Mouse (Mus musculus): ENCODE results near the gene Atp2b1. TPM values are rescaled to one million over a fixed set of nuclear protein-coding genes. Genes with fewer than 3 reads are reported as not detected.

Gene Atp2b1
- polyA plus RNA-seq, 1 experiment from 2014 or later: 101 TPM

DNA sequence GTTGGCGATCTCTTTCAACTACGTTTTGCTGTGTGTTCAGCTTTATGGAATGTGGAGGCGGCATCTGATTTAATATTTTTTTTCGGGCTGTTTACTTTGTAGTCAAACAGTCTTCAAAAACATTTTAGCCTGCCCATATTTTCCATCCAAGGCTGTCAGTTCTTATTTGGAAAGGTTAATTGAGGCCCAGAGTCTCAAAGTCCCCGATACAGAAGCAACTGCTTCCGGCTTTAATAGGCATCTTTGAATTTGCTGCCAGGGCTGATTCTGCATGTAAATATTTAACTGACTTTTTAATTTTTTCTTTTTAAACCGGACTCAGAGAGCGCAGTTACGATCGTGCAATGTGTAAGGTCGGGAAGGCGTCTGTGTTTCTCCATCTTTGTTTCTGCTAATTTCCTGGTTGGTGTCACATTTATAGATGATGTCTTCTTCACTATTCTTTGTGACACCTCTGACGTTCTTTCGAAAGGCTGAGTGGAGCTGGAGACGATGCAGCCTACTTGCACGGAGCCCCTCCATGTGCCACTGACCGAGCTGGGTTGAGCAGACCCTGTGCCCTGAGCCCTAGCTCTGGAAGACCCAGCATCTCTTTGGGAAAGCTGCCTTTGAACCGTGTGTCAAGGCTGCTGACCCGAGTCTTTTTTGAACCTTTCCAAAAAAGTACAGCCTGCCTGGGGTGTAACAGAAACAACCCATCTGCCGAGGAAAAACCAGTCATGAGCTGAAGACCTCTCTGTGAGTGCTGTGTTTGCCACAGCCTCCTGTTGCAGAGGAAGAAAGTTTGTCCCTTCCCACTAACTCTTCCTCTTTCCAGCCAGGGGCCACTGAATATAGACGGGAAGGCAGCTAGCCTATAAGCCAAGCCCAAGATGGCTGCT lies 123.2 kb downstream of the Atp2b1 start:
- H3K27me3 ChIP-seq (replicated peaks): no peaks in the 10 kb centered on the region
- no peak overlapping the region for H3K9ac ChIP-seq
- no peaks in the 10 kb centered on the region for H3K9me3 ChIP-seq (replicated peaks)
- no peak for ATAC-seq (ENCODE audit: insufficient number of reproducible peaks, low FRiP score)
- WGBS: 87% methylated on average over 21 of the region's 21 CpGs
- 0 out of 2 replicates have a peak, but pooled peaks cover 3% of the 10 kb centered on the region for H3K4me1 ChIP-seq (replicated peaks)
- H3K4me3 ChIP-seq: no peak overlapping the region
- no peaks in the 10 kb centered on the region for H3K36me3 ChIP-seq
- H3K27ac ChIP-seq (ENCODE audit: poor library complexity, severe bottlenecking): no peak overlapping the region
- H3K4me2 ChIP-seq: no peak overlapping the region

DNA sequence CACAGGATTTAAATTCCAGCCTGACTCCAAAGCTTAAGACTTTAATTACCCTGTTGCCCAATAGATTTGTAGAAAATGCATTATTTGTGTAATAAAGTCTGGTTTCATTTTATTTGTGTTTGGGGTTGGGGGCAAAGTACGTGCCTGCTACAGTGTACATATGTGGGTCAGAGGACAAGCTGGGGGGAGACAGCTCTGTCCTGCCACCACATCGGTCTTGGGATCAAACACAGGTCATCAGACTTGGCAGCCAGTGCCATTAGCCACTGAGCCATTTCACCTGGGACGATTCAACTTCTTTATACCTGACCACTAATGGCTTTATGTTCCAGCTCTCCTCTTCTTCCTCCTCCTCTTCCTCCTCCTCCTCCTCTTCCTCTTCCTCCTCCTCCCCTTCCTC lies 124.7 kb downstream of the Atp2b1 start:
- ATAC-seq (ENCODE audit: insufficient number of reproducible peaks, low FRiP score): no peak
- Histone ChIP-seq H3K4me3 (no peak overlapping the region), H3K27ac (ENCODE audit: poor library complexity, severe bottlenecking) (no peak overlapping the region), H3K9me3 (replicated peaks) (no peaks in the 10 kb centered on the region), H3K9ac (no peak overlapping the region), H3K36me3 (no peaks in the 10 kb centered on the region), H3K4me2 (no peak overlapping the region), H3K27me3 (replicated peaks) (no peaks in the 10 kb centered on the region), H3K4me1 (replicated peaks) (0 out of 2 replicates have a peak, but pooled peaks cover 3% of the 10 kb centered on the region)
- WGBS: 87% methylated on average over 3 of the region's 3 CpGs

DNA sequence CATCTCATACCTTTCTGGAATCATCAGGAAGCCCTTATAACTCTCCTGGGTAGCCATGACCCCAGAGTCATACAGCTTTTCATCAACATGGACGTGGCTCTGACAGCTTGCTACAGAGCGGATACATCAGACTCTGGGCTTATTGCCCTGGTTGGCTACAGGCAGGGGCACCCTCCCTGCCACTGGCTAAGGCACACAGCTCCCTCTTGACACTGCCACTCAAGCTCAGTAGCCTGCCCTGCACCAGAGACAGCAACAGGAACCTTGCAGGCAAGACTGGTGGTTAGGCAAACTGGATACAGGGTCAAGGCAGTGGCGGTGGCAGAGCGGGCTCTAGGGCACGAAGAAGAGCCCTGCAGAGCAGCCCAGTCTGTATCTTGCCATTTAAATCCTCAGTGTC lies 126.0 kb downstream of the Atp2b1 start:
- WGBS: 78% methylated on average over 5 of the region's 5 CpGs
- Histone ChIP-seq H3K27ac (ENCODE audit: poor library complexity, severe bottlenecking) (no peak overlapping the region), H3K36me3 (no peaks in the 10 kb centered on the region), H3K4me3 (no peak overlapping the region), H3K4me1 (replicated peaks) (0 out of 2 replicates have a peak, but pooled peaks cover 3% of the 10 kb centered on the region), H3K9me3 (replicated peaks) (no peaks in the 10 kb centered on the region), H3K9ac (no peak overlapping the region), H3K27me3 (replicated peaks) (no peaks in the 10 kb centered on the region), H3K4me2 (no peak overlapping the region)
- ATAC-seq (ENCODE audit: insufficient number of reproducible peaks, low FRiP score): no peak

DNA sequence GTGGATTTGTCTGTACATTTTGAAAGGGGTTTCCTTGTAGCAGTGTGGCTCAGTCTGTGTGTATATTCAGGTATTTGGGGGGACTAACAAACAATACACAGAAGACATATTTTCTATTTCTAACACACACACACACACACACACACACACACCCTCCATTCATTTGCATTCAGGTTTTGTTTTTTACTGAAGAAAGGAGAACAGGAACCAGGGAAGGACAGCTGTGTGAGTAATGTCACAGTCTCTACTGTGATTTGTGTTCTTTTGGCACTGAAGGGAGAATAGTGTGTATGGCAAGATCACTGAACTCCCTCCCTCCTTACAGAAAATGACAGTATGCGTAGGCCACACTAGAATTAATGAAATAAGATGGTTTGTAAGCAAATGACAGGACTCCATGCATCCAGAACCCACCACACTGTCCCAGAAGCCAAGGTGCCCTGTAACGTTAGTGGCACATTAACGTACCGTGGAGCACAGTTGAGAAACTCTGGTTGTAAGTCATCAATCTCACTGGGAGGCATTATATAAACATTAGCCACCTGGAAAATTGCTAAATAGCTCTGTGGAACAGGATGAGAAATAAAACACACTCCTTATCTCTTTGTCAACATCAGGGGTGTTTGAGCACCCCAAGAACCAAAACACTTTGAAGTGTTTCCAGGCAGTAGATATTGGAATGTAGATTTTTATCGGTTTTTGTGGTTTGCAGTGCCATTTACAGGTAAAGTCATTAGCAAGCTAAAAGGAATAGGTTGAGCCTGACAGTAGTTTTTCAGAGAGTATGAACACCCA lies 132.7 kb downstream of the Atp2b1 start:
- 71% methylated on average over 5 of the region's 5 CpGs for WGBS
- H3K27me3 ChIP-seq (replicated peaks): no peaks in the 10 kb centered on the region
- H3K4me3 ChIP-seq: no peak overlapping the region
- H3K4me1 ChIP-seq (replicated peaks): no peaks in the 10 kb centered on the region
- H3K4me2 ChIP-seq: no peak overlapping the region
- H3K36me3 ChIP-seq: no peaks in the 10 kb centered on the region
- no peak overlapping the region for H3K27ac ChIP-seq (ENCODE audit: poor library complexity, severe bottlenecking)
- H3K9me3 ChIP-seq (replicated peaks): no peaks in the 10 kb centered on the region
- ATAC-seq (ENCODE audit: insufficient number of reproducible peaks, low FRiP score): no peak
- no peak overlapping the region for H3K9ac ChIP-seq

DNA sequence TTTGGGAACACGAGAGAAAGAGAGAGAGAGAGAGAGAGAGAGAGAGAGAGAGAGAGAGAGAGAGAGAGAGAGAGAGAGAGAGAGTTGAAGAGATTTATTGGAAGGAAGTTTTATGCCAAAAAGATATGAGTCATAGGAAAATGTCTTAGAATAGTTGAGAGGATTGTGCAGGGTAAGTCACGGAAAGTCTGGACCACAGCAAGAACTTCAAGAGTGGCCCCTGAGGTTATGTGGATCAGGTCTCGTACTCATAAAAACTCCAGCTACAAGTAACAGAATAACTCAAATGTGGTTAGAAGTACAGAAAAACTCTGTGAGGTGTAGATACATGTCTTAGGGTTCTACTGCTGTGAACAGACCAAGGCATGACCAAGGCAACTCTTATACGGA lies 133.3 kb downstream of the Atp2b1 start:
- ATAC-seq (ENCODE audit: insufficient number of reproducible peaks, low FRiP score): no peak
- Histone ChIP-seq H3K27me3 (replicated peaks) (no peaks in the 10 kb centered on the region), H3K36me3 (no peaks in the 10 kb centered on the region), H3K9me3 (replicated peaks) (no peaks in the 10 kb centered on the region), H3K27ac (ENCODE audit: poor library complexity, severe bottlenecking) (no peak overlapping the region), H3K4me2 (no peak overlapping the region), H3K4me1 (replicated peaks) (no peaks in the 10 kb centered on the region), H3K4me3 (no peak overlapping the region), H3K9ac (no peak overlapping the region)
- 80% methylated on average over 4 of the region's 4 CpGs for WGBS

DNA sequence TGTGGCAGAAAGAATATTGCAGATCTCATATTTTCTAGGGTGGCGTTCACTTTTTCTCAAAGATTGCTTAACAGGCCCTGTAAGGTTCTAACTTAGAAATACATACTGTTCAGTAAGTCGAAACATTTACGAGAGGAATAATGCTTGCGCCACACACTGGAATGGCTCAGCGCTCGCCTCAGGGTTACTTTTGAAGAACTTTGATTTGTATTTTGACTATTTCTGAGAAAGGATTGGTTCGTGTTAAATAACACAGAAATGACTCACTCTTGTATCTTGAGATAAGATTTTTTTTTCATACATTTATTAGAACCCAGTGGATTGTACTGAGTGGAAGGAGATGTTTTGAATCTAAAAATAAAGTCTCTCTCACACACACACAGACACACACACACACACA lies 135.9 kb downstream of the Atp2b1 start:
- no peaks in the 10 kb centered on the region for H3K36me3 ChIP-seq
- H3K27ac ChIP-seq (ENCODE audit: poor library complexity, severe bottlenecking): no peak overlapping the region
- WGBS: 78% methylated on average over 7 of the region's 7 CpGs
- no peaks in the 10 kb centered on the region for H3K27me3 ChIP-seq (replicated peaks)
- no peak overlapping the region for H3K4me2 ChIP-seq
- no peak overlapping the region for H3K4me3 ChIP-seq
- no peaks in the 10 kb centered on the region for H3K4me1 ChIP-seq (replicated peaks)
- no peak overlapping the region for H3K9ac ChIP-seq
- no peak for ATAC-seq (ENCODE audit: insufficient number of reproducible peaks, low FRiP score)
- no peaks in the 10 kb centered on the region for H3K9me3 ChIP-seq (replicated peaks)

DNA sequence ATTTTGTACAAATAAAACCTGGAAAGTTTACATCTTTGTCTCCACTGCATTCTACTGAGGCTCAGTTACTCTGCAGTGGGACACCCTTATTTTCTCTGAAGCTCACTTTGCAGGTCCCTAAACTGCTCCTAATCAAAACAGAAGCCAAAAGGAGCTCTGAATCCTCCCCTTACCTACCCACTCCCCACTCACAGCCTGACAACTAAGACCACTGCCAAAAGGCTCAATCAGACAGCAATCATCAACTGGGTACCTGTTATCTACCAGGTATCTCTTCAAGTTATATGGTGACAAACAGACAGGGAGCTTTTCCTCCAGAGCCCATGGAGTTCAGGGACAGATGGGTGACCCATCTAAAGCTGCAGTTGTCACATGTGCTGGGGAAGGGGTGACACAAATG lies 138.9 kb downstream of the Atp2b1 start:
- ATAC-seq (ENCODE audit: insufficient number of reproducible peaks, low FRiP score): no peak
- H3K4me2 ChIP-seq: no peak overlapping the region
- H3K36me3 ChIP-seq: no peaks in the 10 kb centered on the region
- H3K27ac ChIP-seq (ENCODE audit: poor library complexity, severe bottlenecking): no peak overlapping the region
- H3K4me1 ChIP-seq (replicated peaks): no peaks in the 10 kb centered on the region
- no peak overlapping the region for H3K4me3 ChIP-seq
- no peaks in the 10 kb centered on the region for H3K9me3 ChIP-seq (replicated peaks)
- no peaks in the 10 kb centered on the region for H3K27me3 ChIP-seq (replicated peaks)
- H3K9ac ChIP-seq: no peak overlapping the region

DNA sequence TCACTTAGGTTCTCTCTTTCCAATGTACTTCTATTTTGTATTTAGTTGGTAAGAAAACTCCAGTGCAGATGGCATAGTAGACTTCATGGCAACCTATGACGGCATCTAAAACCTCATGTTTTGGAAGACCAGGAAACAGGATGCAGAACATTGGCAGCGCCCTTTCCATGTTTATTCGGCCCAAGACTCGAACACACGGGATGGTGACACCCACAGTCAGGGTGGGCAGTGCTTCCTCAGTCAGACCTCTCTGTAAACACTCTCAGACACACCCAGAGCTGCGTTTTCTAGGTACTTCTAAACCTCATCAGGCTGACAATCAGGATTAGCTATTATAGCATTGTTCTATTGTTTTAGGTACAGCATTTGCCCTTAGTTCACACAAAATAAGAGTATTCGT lies 146.4 kb downstream of the Atp2b1 start:
- Histone ChIP-seq H3K4me1 (replicated peaks) (no peaks in the 10 kb centered on the region), H3K4me3 (no peak overlapping the region)
- ATAC-seq (ENCODE audit: insufficient number of reproducible peaks, low FRiP score): no peak

DNA sequence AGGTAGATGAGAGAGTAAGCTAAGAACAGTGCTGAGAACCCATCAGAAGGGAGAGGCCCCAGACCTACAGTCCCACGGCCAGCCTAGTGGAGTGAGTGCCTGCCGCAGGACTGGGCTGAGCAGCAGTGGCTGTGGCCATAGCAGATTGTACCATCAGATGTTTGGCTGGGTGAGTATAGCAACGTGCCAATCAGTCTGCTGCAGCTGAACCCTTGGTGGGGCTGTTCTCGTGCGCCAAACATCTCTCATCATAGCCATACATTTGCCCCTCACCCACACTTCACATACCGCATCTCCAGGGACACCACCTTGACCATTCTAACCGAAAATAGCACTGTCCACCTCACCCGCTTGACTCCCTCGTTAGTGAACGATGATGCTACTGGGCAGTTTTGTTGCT lies 147.2 kb downstream of the Atp2b1 start:
- Histone ChIP-seq H3K4me2 (no peak overlapping the region), H3K27me3 (replicated peaks) (no peaks in the 10 kb centered on the region), H3K36me3 (no peaks in the 10 kb centered on the region), H3K9ac (no peak overlapping the region), H3K4me3 (no peak overlapping the region), H3K27ac (ENCODE audit: poor library complexity, severe bottlenecking) (no peak overlapping the region), H3K4me1 (replicated peaks) (no peaks in the 10 kb centered on the region), H3K9me3 (replicated peaks) (no peaks in the 10 kb centered on the region)
- 79% methylated on average over 10 of the region's 10 CpGs for WGBS
- ATAC-seq (ENCODE audit: insufficient number of reproducible peaks, low FRiP score): no peak

More for the DNA sequence above, 146.4 kb downstream of the Atp2b1 start:
- Histone ChIP-seq H3K27me3 (replicated peaks) (no peaks in the 10 kb centered on the region), H3K9me3 (replicated peaks) (no peaks in the 10 kb centered on the region), H3K27ac (ENCODE audit: poor library complexity, severe bottlenecking) (no peak overlapping the region), H3K4me2 (no peak overlapping the region), H3K36me3 (no peaks in the 10 kb centered on the region), H3K9ac (no peak overlapping the region)
- WGBS: 81% methylated on average over 7 of the region's 7 CpGs

DNA sequence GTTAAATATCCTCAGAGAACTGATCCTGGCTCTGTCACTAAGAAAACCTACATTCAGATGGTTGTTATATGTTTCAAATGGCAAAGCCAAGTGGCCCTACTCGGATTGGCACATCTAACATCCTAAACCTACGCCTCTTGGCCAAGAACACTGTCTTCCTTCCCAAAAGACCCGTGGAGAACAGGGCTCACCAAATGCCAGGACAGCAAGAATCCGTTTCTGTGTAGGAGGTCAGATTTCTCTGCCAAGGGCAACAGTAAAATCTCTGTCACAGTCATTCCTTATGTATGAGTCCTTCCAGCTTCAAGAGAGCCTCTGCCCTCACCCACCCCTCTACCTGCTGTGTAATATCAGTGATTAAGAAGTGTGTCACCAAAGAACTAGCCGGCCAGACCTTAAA lies 148.3 kb downstream of the Atp2b1 start:
- H3K4me2 ChIP-seq: no peak overlapping the region
- no peaks in the 10 kb centered on the region for H3K4me1 ChIP-seq (replicated peaks)
- H3K9me3 ChIP-seq (replicated peaks): no peaks in the 10 kb centered on the region
- no peak overlapping the region for H3K4me3 ChIP-seq
- H3K9ac ChIP-seq: no peak overlapping the region
- H3K27ac ChIP-seq (ENCODE audit: poor library complexity, severe bottlenecking): no peak overlapping the region
- ATAC-seq (ENCODE audit: insufficient number of reproducible peaks, low FRiP score): no peak
- H3K27me3 ChIP-seq (replicated peaks): no peaks in the 10 kb centered on the region
- 64% methylated on average over 5 of the region's 5 CpGs for WGBS
- H3K36me3 ChIP-seq: no peaks in the 10 kb centered on the region
